Mouse (Mus musculus) cerebellum, adult 8-10 months (tissue): ENCODE results near the gene Tmem220.

ENCODE experiments used
- DNase-seq: peaks from one replicate; pipeline ENCODE4 v3.0.0; 2022

The Tmem220 gene

GRCm38 (mm10) chr11:67024867-67025477 lies at the start of gene Tmem220:
Gene Tmem220 (plus strand): TSS chr11:67025154.
- peak; percentile 89 for DNase-seq

GRCm38 (mm10) chr11:66975606-66976330 lies 49.2 kb upstream of the Tmem220 start:
- no peak for DNase-seq

GRCm38 (mm10) chr11:66981336-66982115 lies 43.4 kb upstream of the Tmem220 start:
- no peak for DNase-seq

GRCm38 (mm10) chr11:66982794-66983193 lies 42.2 kb upstream of the Tmem220 start:
- DNase-seq: no peak

GRCm38 (mm10) chr11:66983422-66984164 lies 41.4 kb upstream of the Tmem220 start:
- DNase-seq: no peak

GRCm38 (mm10) chr11:66984165-66985135 lies 40.5 kb upstream of the Tmem220 start:
- DNase-seq: peak; percentile 76

GRCm38 (mm10) chr11:66985136-66985702 lies 39.7 kb upstream of the Tmem220 start:
- no peak for DNase-seq

GRCm38 (mm10) chr11:66992150-66992549 lies 32.8 kb upstream of the Tmem220 start:
- DNase-seq: no peak

GRCm38 (mm10) chr11:66993674-66994073 lies 31.3 kb upstream of the Tmem220 start:
- DNase-seq: no peak

- no peak for DNase-seq
Measured at GRCm38 (mm10) chr11:66996446-66996845, 28.5 kb upstream of the Tmem220 start.

- peak; percentile 47 for DNase-seq
Measured at GRCm38 (mm10) chr11:66998467-66999403, 26.2 kb upstream of the Tmem220 start.

- DNase-seq: no peak
Measured at GRCm38 (mm10) chr11:67000671-67001070, 24.3 kb upstream of the Tmem220 start.

- no peak for DNase-seq
Measured at GRCm38 (mm10) chr11:67001717-67002116, 23.2 kb upstream of the Tmem220 start.

- no peak for DNase-seq
Measured at GRCm38 (mm10) chr11:67002911-67003310, 22.0 kb upstream of the Tmem220 start.

GRCm38 (mm10) chr11:67007961-67008360 lies 17.0 kb upstream of the Tmem220 start:
- DNase-seq: no peak

GRCm38 (mm10) chr11:67008528-67008927 lies 16.4 kb upstream of the Tmem220 start:
- no peak for DNase-seq

- DNase-seq: no peak
Measured at GRCm38 (mm10) chr11:67010430-67010829, 14.5 kb upstream of the Tmem220 start.

- no peak for DNase-seq
Measured at GRCm38 (mm10) chr11:67011635-67012034, 13.3 kb upstream of the Tmem220 start.

- DNase-seq: no peak
Measured at GRCm38 (mm10) chr11:67017801-67018591, 7.0 kb upstream of the Tmem220 start.
